Mouse (Mus musculus): ENCODE results near the gene 5730455P16Rik. TPM values are rescaled to one million over a fixed set of nuclear protein-coding genes. Genes with fewer than 3 reads are reported as not detected.

5730455P16Rik gene
- polyA plus RNA-seq, 1 experiment from 2014 or later = 32.2 TPM

DNA sequence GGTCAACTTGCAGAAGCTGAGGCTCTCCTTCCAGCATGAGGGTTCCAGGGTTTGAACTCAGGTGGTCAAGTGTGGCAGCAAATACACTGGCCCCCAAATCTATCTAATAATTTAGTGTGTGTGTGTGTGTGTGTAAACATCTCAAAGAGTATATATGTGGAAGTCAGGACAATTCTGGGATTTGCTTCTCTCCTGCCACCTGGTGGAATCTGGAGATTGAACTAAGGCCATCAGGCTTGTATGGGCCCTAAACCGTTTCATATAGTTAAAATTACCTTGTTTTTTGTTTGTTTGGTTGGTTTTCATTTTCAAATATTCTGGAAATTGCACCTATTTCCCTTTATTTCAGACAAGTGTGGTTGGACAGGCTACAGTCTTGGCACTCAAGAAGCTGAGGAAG, 8.9 kb downstream of the 5730455P16Rik start:
- H3K4me1 ChIP-seq (replicated peaks) = no peaks in the 10 kb centered on the region
- no peak overlapping the region for H3K4me3 ChIP-seq (replicated peaks)
- no peaks in the 10 kb centered on the region for H3K27me3 ChIP-seq
- ATAC-seq = no peak
- H3K9ac ChIP-seq (replicated peaks) = no peak overlapping the region
- no peak overlapping the region for H3K4me2 ChIP-seq (replicated peaks)
- no peaks in the 10 kb centered on the region for H3K9me3 ChIP-seq
- H3K27ac ChIP-seq = no peak overlapping the region
- WGBS = 91% methylated on average over 1 of the region's 1 CpGs
- peaks cover 61% of the 10 kb centered on the region for H3K36me3 ChIP-seq

DNA sequence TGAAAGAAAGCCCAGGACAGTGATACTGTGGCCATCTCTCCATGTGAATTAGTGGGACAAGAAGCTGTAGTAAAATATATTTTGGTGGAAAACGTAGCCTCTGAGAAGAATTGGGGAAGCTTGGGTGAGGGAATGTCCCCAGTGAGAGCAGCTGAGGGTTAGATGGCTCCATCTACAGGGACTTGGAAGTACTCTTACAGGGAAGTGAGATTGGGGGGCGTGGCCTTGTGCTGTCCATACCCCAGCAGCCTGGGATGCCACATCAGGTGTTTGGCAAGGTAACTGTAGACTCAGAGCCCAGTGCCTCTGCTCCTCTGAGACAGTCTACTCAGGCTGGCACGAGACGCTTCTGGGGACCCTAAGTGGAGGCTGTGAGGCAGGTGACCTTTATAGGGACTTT, 23.0 kb downstream of the 5730455P16Rik start:
- H3K9ac ChIP-seq (replicated peaks) = no peak overlapping the region
- 46% methylated on average over 4 of the region's 4 CpGs for WGBS
- no peak overlapping the region for H3K4me2 ChIP-seq (replicated peaks)
- no peak overlapping the region for H3K27ac ChIP-seq
- ATAC-seq = no peak
- H3K4me3 ChIP-seq (replicated peaks) = no peak overlapping the region
- H3K9me3 ChIP-seq = no peaks in the 10 kb centered on the region
- no peaks in the 10 kb centered on the region for H3K4me1 ChIP-seq (replicated peaks)
- H3K36me3 ChIP-seq = peaks cover 13% of the 10 kb centered on the region; the same call in 1 of the 2 replicates
- no peaks in the 10 kb centered on the region for H3K27me3 ChIP-seq

DNA sequence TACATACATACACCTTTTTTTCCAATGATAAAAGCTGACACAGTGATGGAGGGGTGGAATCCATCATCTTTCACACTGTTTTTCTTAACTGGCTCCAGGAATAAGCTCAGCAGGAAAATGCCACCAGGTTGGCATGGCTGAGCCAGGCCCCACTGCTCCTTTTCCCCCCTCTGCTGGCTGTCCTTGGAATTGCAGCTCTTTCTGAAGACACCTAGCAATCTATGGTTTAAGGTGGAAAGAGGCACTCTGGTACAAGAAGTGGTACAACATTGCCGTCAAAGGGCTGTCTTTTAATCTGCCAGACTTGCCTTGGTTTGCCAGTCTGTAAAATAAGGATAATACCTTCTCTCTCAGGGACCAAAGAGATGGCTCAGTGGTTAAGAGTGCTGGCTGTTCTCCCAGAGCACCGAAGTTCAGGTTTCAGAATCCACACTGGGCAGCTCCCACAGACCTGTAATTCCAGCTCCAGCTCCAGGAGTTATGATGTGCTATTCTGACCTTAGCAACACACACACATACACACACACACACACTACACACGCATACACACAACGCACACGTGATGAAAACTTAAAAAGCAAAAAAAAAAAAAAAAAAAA, 25.9 kb downstream of the 5730455P16Rik start:
- no peaks in the 10 kb centered on the region for H3K9me3 ChIP-seq
- peaks cover 3% of the 10 kb centered on the region; the same call in 1 of the 2 replicates for H3K36me3 ChIP-seq
- H3K27me3 ChIP-seq = no peaks in the 10 kb centered on the region
- no peak overlapping the region for H3K27ac ChIP-seq
- 71% methylated on average over 5 of the region's 5 CpGs for WGBS
- H3K4me1 ChIP-seq (replicated peaks) = no peaks in the 10 kb centered on the region
- no peak overlapping the region for H3K4me2 ChIP-seq (replicated peaks)
- H3K4me3 ChIP-seq (replicated peaks) = no peak overlapping the region
- 0 out of 2 replicates have a peak, but pooled peaks have one; percentile 48 for ATAC-seq
- H3K9ac ChIP-seq (replicated peaks) = no peak overlapping the region

DNA sequence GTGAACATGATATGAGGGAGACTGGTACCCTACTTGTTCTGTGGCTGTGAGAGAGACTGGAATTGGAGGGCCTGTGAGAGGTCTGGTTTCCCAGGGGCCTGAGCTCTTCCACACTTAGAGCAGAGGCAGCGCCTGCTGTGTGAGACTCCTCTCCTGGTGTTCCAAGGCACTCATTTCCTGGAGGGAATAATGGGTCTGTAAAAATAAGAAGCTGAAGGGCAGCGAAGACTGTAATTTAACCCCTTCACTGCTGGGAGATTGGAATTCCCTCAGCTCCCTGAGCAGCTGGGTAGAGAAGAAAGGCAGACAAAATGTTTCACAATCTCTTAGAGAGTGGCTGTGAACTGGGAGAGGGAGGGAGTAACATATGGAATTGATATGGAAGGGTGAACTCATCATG, 35.4 kb downstream of the 5730455P16Rik start:
- 13% methylated on average over 2 of the region's 2 CpGs for WGBS
- H3K4me2 ChIP-seq (replicated peaks) = no peak overlapping the region
- H3K9me3 ChIP-seq = no peaks in the 10 kb centered on the region
- ATAC-seq = no peak
- peaks cover 18% of the 10 kb centered on the region; the same call in 1 of the 2 replicates for H3K4me1 ChIP-seq (replicated peaks)
- H3K36me3 ChIP-seq = 0 out of 2 replicates have a peak, but pooled peaks cover 3% of the 10 kb centered on the region
- no peak overlapping the region for H3K4me3 ChIP-seq (replicated peaks)
- no peak overlapping the region for H3K9ac ChIP-seq (replicated peaks)
- no peaks in the 10 kb centered on the region for H3K27me3 ChIP-seq
- no peak overlapping the region for H3K27ac ChIP-seq

DNA sequence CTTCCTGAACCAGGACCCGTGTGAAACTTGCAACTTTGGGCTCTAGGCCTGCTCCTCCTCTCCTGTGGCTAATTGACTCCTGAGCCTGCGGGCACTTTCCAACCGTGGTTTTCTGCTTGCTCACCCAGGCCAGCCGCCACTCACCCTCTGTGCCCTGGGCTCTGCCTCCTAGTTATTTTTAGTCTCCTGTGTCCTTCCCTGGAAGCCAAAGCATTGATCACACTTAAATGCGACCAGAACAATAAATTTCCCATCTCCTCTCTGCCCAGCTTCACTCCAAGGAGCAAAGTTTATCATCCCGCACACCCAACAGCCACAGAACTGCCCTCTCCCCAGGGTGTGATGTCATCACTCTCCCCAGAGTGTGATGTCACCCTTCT, 41.5 kb downstream of the 5730455P16Rik start:
- Histone ChIP-seq H3K4me2 (replicated peaks) (no peak overlapping the region), H3K4me1 (replicated peaks) (peaks cover 30% of the 10 kb centered on the region), H3K27ac (peak overlapping the region; percentile 92), H3K36me3 (peaks cover 17% of the 10 kb centered on the region; the same call in 1 of the 2 replicates), H3K9me3 (no peaks in the 10 kb centered on the region), H3K4me3 (replicated peaks) (no peak overlapping the region), H3K9ac (replicated peaks) (no peak overlapping the region), H3K27me3 (no peaks in the 10 kb centered on the region)
- 13% methylated on average over 6 of the region's 6 CpGs for WGBS
- ATAC-seq = no peak

DNA sequence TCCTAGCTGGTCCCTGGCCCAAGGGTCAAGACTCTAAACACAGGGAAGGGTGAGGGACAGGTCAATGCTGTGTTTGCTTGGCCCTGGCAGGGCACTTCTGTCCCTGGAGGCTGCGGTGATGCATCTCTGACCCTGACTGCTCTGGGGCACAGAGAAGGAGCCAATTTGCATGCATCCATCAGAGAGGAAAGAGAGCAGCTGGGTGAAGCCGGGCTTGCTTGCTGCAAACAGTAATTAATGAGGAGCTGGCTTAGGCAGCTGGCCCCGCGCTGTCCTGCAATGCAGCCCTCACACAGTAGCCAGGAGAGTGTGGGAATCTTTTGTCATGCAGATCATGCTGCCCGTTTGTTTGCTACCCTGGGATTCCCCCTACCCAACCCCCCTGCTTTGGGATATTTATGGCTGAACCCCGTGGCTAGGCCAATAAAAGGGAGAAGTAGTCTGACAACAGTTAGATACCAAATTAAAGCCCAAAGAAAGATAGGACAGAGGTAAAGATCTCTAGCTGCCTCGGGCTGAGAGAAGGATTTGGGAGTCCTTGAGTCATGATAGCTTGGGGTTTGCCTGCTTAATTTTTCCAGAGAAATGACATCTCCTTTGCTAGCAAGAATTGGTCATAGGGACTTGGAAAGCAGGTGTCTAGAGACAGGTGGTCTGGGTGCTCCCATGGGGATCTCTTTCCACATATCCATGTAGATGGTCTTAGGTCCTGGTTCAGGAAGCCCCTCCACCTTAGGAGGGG, 42.1 kb downstream of the 5730455P16Rik start:
- H3K27ac ChIP-seq = peak overlapping the region; percentile 92
- H3K4me3 ChIP-seq (replicated peaks) = no peak overlapping the region
- no peaks in the 10 kb centered on the region for H3K9me3 ChIP-seq
- peak; percentile 96 for ATAC-seq
- H3K36me3 ChIP-seq = peaks cover 17% of the 10 kb centered on the region; the same call in 1 of the 2 replicates
- peak overlapping the region; percentile 13 for H3K4me2 ChIP-seq (replicated peaks)
- peak overlapping the region; percentile 4; the same call in 1 of the 2 replicates for H3K9ac ChIP-seq (replicated peaks)
- 2% methylated on average over 7 of the region's 7 CpGs for WGBS
- peaks cover 30% of the 10 kb centered on the region for H3K4me1 ChIP-seq (replicated peaks)
- no peaks in the 10 kb centered on the region for H3K27me3 ChIP-seq

DNA sequence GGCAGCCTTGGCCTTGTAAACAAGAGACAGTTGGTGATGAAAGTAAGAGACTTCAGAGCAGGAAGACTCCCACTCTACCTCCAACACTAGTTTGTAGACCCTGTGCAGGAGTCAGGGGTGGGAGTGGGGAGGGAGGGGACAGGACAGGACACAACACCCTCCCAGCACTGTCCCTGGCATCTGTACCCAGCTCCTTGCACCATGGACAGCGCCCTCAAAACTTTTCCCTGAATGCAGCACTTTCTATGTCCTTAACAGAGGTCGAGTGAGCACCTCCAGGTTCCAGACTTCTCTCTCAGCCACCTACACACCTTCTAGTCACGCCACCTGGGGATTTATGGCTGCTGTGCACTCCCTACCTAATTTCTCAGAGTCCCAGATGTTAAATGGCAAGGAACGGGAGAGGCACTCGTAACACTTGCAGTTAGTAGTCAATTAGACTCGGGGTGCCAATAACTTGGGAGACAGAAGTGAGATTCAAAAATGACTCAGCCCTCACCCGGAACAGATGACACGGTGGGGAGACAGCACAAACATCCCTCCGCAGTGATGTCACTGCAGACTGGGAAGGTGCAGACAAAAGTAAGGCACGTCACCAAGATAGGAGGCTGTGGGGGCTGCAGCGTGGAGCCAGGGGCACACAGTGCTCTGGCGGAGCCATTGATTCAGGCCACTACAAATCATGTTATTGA, 45.0 kb downstream of the 5730455P16Rik start:
- Histone ChIP-seq H3K4me1 (replicated peaks) (peaks cover 30% of the 10 kb centered on the region), H3K36me3 (peaks cover 20% of the 10 kb centered on the region; the same call in 1 of the 2 replicates), H3K4me3 (replicated peaks) (no peak overlapping the region), H3K27me3 (no peaks in the 10 kb centered on the region), H3K27ac (no peak overlapping the region), H3K9ac (replicated peaks) (no peak overlapping the region), H3K4me2 (replicated peaks) (no peak overlapping the region), H3K9me3 (no peaks in the 10 kb centered on the region)
- no peak for ATAC-seq
- WGBS = 76% methylated on average over 12 of the region's 12 CpGs

DNA sequence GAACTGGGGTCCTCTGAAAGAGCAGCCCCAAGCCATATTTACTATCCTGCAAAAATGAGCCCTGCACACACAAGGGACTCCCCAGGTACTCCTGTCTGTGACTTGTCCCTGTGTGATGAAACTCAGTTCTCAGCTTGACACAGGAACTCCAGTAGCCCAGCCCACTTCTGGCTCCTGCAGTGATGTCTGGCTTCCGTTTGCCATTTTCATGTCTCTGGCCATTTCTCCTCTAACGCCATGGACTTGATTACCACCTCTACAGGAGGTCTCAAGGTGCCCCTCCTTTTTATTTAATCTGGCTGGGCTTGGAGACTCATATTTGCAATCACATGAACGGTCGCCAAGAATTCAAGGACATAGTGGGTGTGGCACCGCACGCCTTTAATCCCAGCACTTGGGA, 53.2 kb downstream of the 5730455P16Rik start:
- no peak for ATAC-seq
- Histone ChIP-seq H3K36me3 (peaks cover 5% of the 10 kb centered on the region), H3K9ac (replicated peaks) (no peak overlapping the region), H3K27me3 (no peaks in the 10 kb centered on the region), H3K27ac (no peak overlapping the region), H3K4me3 (replicated peaks) (no peak overlapping the region), H3K9me3 (no peaks in the 10 kb centered on the region), H3K4me2 (replicated peaks) (no peak overlapping the region), H3K4me1 (replicated peaks) (peaks cover 9% of the 10 kb centered on the region)
- 82% methylated on average over 6 of the region's 6 CpGs for WGBS

DNA sequence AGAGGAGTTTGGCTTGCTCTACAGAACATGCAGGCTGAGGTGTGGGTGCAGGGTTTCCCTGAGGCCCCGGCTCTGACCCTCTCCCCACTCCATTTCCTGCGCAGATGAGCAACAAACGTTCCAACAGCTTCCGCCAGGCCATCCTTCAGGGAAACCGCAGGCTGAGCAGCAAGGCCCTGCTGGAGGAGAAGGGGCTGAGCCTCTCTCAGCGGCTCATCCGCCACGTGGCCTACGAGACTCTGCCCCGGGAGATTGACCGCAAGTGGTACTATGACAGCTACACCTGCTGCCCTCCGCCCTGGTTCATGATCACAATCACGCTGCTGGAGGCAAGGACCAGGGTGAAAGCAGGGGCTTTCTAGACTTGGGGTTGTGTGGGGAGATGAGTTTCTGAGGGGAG, 54.6 kb downstream of the 5730455P16Rik start:
- no peak overlapping the region for H3K27ac ChIP-seq
- no peak overlapping the region for H3K9ac ChIP-seq (replicated peaks)
- no peak overlapping the region for H3K4me3 ChIP-seq (replicated peaks)
- no peak overlapping the region for H3K4me2 ChIP-seq (replicated peaks)
- H3K4me1 ChIP-seq (replicated peaks) = peaks cover 14% of the 10 kb centered on the region
- no peaks in the 10 kb centered on the region for H3K9me3 ChIP-seq
- ATAC-seq = 0 out of 2 replicates have a peak, but pooled peaks have one; percentile 27
- no peaks in the 10 kb centered on the region for H3K27me3 ChIP-seq
- WGBS = 48% methylated on average over 13 of the region's 13 CpGs
- H3K36me3 ChIP-seq = peaks cover 2% of the 10 kb centered on the region

DNA sequence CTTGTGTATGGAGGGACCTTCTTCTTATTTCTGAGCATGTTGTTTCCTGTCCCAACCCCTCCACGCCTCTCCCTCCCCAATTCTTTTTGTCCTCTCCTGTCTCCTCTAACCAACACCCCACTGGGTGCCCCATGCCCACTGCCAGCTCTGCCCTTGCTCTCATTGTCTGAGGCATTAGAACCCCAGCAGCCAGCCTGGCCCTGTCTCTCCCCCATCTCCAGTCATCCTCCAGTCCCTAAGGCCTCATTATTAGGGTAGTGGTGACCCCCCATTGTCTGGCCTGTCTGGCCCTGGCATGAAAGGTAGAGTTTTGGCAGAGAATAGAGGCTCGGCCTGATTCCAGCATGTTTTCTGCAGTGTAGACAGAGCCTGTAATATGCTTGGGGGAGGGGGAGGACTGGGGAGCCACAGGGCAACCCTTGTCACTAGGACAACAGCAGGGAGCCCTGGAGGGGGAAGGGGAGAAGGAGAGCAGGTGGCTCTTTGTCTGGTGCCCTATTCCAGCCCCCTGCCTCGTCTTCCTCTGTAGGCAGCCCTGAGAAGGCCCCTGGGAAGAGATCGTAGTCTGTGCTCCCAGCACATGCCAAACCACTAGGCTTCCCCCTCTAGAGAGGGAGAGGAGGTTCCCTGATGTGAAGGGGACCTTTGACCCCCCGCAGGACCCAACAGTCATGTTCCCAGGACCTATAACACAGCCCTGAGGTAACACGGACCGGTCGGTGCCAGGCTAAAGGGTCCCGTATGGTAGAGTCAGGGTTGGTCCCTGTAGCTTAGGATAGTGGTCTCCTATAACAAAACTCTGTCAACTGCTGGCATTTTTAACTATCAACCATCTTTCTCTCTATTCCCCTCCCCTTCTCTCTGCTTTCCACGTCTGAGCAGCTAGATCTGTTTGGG, 61.8 kb downstream of the 5730455P16Rik start:
- Histone ChIP-seq H3K27ac (peak overlapping the region; percentile 88), H3K9me3 (no peaks in the 10 kb centered on the region), H3K36me3 (no peaks in the 10 kb centered on the region), H3K4me2 (replicated peaks) (no peak overlapping the region), H3K4me1 (replicated peaks) (peaks cover 70% of the 10 kb centered on the region), H3K9ac (replicated peaks) (peak overlapping the region; percentile 47; the same call in 1 of the 2 replicates), H3K27me3 (no peaks in the 10 kb centered on the region), H3K4me3 (replicated peaks) (no peak overlapping the region)
- 23% methylated on average over 10 of the region's 10 CpGs for WGBS
- ATAC-seq = peak; percentile 93

DNA sequence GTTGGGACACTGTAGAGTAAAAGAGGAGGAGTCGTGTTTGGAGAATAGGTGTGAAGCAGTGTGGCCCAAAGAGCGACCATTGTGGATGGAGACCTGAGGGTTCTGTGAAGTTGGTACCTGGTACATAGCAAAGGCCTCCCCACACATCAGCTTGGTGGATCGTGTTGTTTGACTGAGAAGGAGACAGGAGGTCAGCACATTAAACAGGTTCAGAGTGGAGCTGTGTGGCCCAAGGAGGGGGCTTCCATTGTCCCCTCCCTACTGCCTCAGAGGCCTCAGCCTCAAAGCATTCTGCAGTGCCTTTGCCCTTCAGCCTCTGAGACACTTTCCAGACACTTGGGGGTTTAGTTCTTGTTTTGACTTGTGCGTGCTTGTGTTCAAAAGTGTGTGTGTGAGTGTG, 63.9 kb downstream of the 5730455P16Rik start:
- 75% methylated on average over 4 of the region's 4 CpGs for WGBS
- H3K9me3 ChIP-seq = no peaks in the 10 kb centered on the region
- peaks cover 87% of the 10 kb centered on the region for H3K4me1 ChIP-seq (replicated peaks)
- no peak for ATAC-seq
- 0 out of 2 replicates have a peak overlapping the region, but pooled peaks have one; percentile 82 for H3K27ac ChIP-seq
- no peak overlapping the region for H3K4me2 ChIP-seq (replicated peaks)
- H3K4me3 ChIP-seq (replicated peaks) = no peak overlapping the region
- H3K36me3 ChIP-seq = no peaks in the 10 kb centered on the region
- no peak overlapping the region for H3K9ac ChIP-seq (replicated peaks)
- H3K27me3 ChIP-seq = no peaks in the 10 kb centered on the region

Measured in midbrain, embryonic 13.5 days (tissue).